Mouse (Mus musculus) hematopoietic stem cell, adult 5-6 weeks (primary cell): ENCODE measurements around the gene Fhl1. TPM values are rescaled to one million over a fixed set of nuclear protein-coding genes. Genes with fewer than 3 reads are reported as not detected.

Source experiments
- ATAC-seq, 2 experiments: fragments of 125-278 bp in 1 of 2; replicated peaks in 1 of 2; 2 replicates each; pipeline ENCODE4 v1.8.0; 2016 to 2017; ENCODE audit warnings: inconsistent platforms in 2 of 2, mild to moderate bottlenecking in 2 of 2, moderate number of reproducible peaks in 2 of 2, low read depth in 1 of 2, moderate TSS enrichment in 1 of 2; ENCODE audit not compliant: low FRiP score in 2 of 2, poor library complexity in 2 of 2, severe bottlenecking in 2 of 2, insufficient read depth in 1 of 2, low TSS enrichment in 1 of 2
- total RNA-seq: library from RNA; stranded (forward); fragments of 172-1452, 232-1000 nt; gene quantifications from 2 replicates; pipeline ENCODE4 v1.2.3, GENCODE M21; 2017

Gene Fhl1
- total RNA-seq, 1 experiment from 2014 or later: 5.9 TPM

- no peak for ATAC-seq
Measured at GRCm38 (mm10) chrX:56736226-56736625, 4.6 kb downstream of the Fhl1 start.

GRCm38 (mm10) chrX:56737848-56738554, 6.4 kb downstream of the Fhl1 start:
- no peak for ATAC-seq

GRCm38 (mm10) chrX:56741428-56741827, 9.8 kb downstream of the Fhl1 start:
- ATAC-seq: peak; percentile 92 to 95

GRCm38 (mm10) chrX:56751536-56751935, 19.9 kb downstream of the Fhl1 start:
- ATAC-seq: no peak

- no peak for ATAC-seq
Measured at GRCm38 (mm10) chrX:56752144-56752543, 20.6 kb downstream of the Fhl1 start.

- ATAC-seq: no peak
Measured at GRCm38 (mm10) chrX:56753317-56754289, 22.0 kb downstream of the Fhl1 start.

- ATAC-seq: peak in 1 of 2 experiments; percentile 71; a peak in 3 of 4 replicates
Measured at GRCm38 (mm10) chrX:56755646-56756045, 24.1 kb downstream of the Fhl1 start.

GRCm38 (mm10) chrX:56756352-56756751, 24.8 kb downstream of the Fhl1 start:
- ATAC-seq: no peak

GRCm38 (mm10) chrX:56760257-56760760, 28.7 kb downstream of the Fhl1 start:
- ATAC-seq: no peak

GRCm38 (mm10) chrX:56769838-56770237, 38.3 kb downstream of the Fhl1 start:
- ATAC-seq: no peak

GRCm38 (mm10) chrX:56771751-56772150, 40.2 kb downstream of the Fhl1 start:
- no peak for ATAC-seq

GRCm38 (mm10) chrX:56773329-56773728, 41.7 kb downstream of the Fhl1 start:
- no peak for ATAC-seq

- no peak for ATAC-seq
Measured at GRCm38 (mm10) chrX:56786281-56787061, 54.9 kb downstream of the Fhl1 start.

GRCm38 (mm10) chrX:56787486-56787885, 55.9 kb downstream of the Fhl1 start:
- no peak for ATAC-seq

- ATAC-seq: no peak
Measured at GRCm38 (mm10) chrX:56790591-56790990, 59.0 kb downstream of the Fhl1 start.

- peak; percentile 53 to 59; a peak in 3 of 4 replicates for ATAC-seq
Measured at GRCm38 (mm10) chrX:56791268-56791667, 59.7 kb downstream of the Fhl1 start.
